Mouse (Mus musculus) bone marrow macrophage, adult 2 months (primary cell): Measurements from ENCODE around the gene Cfap54. TPM values are rescaled to one million over a fixed set of nuclear protein-coding genes. Genes with fewer than 3 reads are reported as not detected.

Experiments used
- H3K27ac ChIP-seq: 2 replicates; pipeline ENCODE4 v1.5.1; 2012; ENCODE audit warnings: low read depth, low read length; ENCODE audit not compliant: insufficient read depth
- H3K4me1 ChIP-seq: 2 replicates; pipeline ENCODE4 v1.6.1; 2012; ENCODE audit warnings: low read length; ENCODE audit not compliant: control insufficient read depth, insufficient read depth
- H3K4me3 ChIP-seq: 2 replicates; pipeline ENCODE4 v1.5.1; 2012; ENCODE audit warnings: mild to moderate bottlenecking, low read length, moderate library complexity; ENCODE audit not compliant: insufficient read depth
- CTCF ChIP-seq: IDR thresholded peaks from 2 replicates; pipeline ENCODE4 v1.5.1; 2012; ENCODE audit warnings: low read depth, mild to moderate bottlenecking, low read length, moderate library complexity
- POLR2A ChIP-seq: IDR thresholded peaks from 2 replicates; pipeline ENCODE4 v1.6.1; 2012; ENCODE audit warnings: mild to moderate bottlenecking, low read depth, low read length, borderline replicate concordance
- polyA plus RNA-seq: library from polyadenylated mRNA; stranded (reverse); fragments of >200 nt; gene quantifications from 2 replicates; pipeline ENCODE4 v1.2.4, GENCODE M21; 2012; ENCODE audit not compliant: missing spikeins, insufficient read depth, insufficient read length

Gene Cfap54
- polyA plus RNA-seq, 1 experiment = not detected

- H3K27ac ChIP-seq = no peak overlapping the region
- no peaks in the 10 kb centered on the region for H3K4me1 ChIP-seq
- TF ChIP-seq POLR2A (no peak), CTCF (no peak)
- no peak overlapping the region for H3K4me3 ChIP-seq
These were observed 149.0 kb downstream of the Cfap54 start for GRCm38 (mm10) chr10:92932464-92932863.

GRCm38 (mm10) chr10:92930036-92930435 lies 151.4 kb downstream of the Cfap54 start:
- no peak for TF ChIP-seq CTCF
- H3K27ac ChIP-seq = no peak overlapping the region
- no peak overlapping the region for H3K4me3 ChIP-seq
- no peaks in the 10 kb centered on the region for H3K4me1 ChIP-seq

- Histone ChIP-seq H3K27ac (no peak overlapping the region), H3K4me1 (no peaks in the 10 kb centered on the region), H3K4me3 (no peak overlapping the region)
- no peak for TF ChIP-seq CTCF
- no peak for TF ChIP-seq POLR2A
These were observed 153.2 kb downstream of the Cfap54 start for GRCm38 (mm10) chr10:92928256-92928655.

GRCm38 (mm10) chr10:92918551-92918950 lies 162.9 kb downstream of the Cfap54 start:
- Histone ChIP-seq H3K27ac (no peak overlapping the region), H3K4me3 (no peak overlapping the region), H3K4me1 (no peaks in the 10 kb centered on the region)
- no peak for TF ChIP-seq POLR2A
- no peak for TF ChIP-seq CTCF

- TF ChIP-seq CTCF = no peak
- no peak for TF ChIP-seq POLR2A
- H3K4me3 ChIP-seq = no peak overlapping the region
- H3K27ac ChIP-seq = no peak overlapping the region
- no peaks in the 10 kb centered on the region for H3K4me1 ChIP-seq
These were observed 174.2 kb downstream of the Cfap54 start for GRCm38 (mm10) chr10:92907246-92907645.

GRCm38 (mm10) chr10:92888466-92888865 lies 193.0 kb downstream of the Cfap54 start:
- H3K4me3 ChIP-seq = no peak overlapping the region
- no peak overlapping the region for H3K27ac ChIP-seq
- no peak for TF ChIP-seq POLR2A
- no peak for TF ChIP-seq CTCF
- no peaks in the 10 kb centered on the region for H3K4me1 ChIP-seq

- no peak overlapping the region for H3K27ac ChIP-seq
- H3K4me3 ChIP-seq = no peak overlapping the region
- TF ChIP-seq POLR2A (no peak), CTCF (no peak)
- no peaks in the 10 kb centered on the region for H3K4me1 ChIP-seq
These were observed 203.4 kb downstream of the Cfap54 start for GRCm38 (mm10) chr10:92878000-92878399.

GRCm38 (mm10) chr10:92840980-92841379 lies 240.4 kb downstream of the Cfap54 start:
- TF ChIP-seq CTCF (no peak), POLR2A (no peak)
- no peaks in the 10 kb centered on the region for H3K4me1 ChIP-seq
- no peak overlapping the region for H3K27ac ChIP-seq
- no peak overlapping the region for H3K4me3 ChIP-seq

GRCm38 (mm10) chr10:92837572-92837971 lies 243.8 kb downstream of the Cfap54 start:
- TF ChIP-seq CTCF (no peak), POLR2A (no peak)
- Histone ChIP-seq H3K4me3 (no peak overlapping the region), H3K27ac (no peak overlapping the region), H3K4me1 (no peaks in the 10 kb centered on the region)

GRCm38 (mm10) chr10:92837045-92837444 lies 244.4 kb downstream of the Cfap54 start:
- TF ChIP-seq CTCF (no peak), POLR2A (no peak)
- Histone ChIP-seq H3K4me3 (no peak overlapping the region), H3K27ac (no peak overlapping the region), H3K4me1 (no peaks in the 10 kb centered on the region)

GRCm38 (mm10) chr10:92821499-92821898 lies 259.9 kb downstream of the Cfap54 start:
- no peak overlapping the region for H3K4me3 ChIP-seq
- no peak for TF ChIP-seq CTCF
- TF ChIP-seq POLR2A = no peak
- no peaks in the 10 kb centered on the region for H3K4me1 ChIP-seq

GRCm38 (mm10) chr10:92818190-92818589 lies 263.2 kb downstream of the Cfap54 start:
- Histone ChIP-seq H3K4me3 (no peak overlapping the region), H3K27ac (no peak overlapping the region), H3K4me1 (no peaks in the 10 kb centered on the region)
- TF ChIP-seq CTCF = no peak
- TF ChIP-seq POLR2A = no peak

More at GRCm38 (mm10) chr10:92821499-92821898, 259.9 kb downstream of the Cfap54 start:
- H3K27ac ChIP-seq = no peak overlapping the region
